Mouse (Mus musculus) frontal cortex, postnatal 36 days (tissue): ENCODE data around the gene Zbtb45.

Experiments
- DNase-seq, 2 experiments: peaks; one replicate each; pipeline ENCODE4 v3.0.0; 2022; ENCODE audit warnings: low spot score in 2 of 2

Zbtb45 gene

GRCm38 (mm10) chr7:13034148-13034977 lies 24.5 kb upstream of the Zbtb45 start, which contains the start of gene Chmp2a:
Chmp2a (minus strand) TSS chr7:13034807.
- DNase-seq = peak; percentile 98

- DNase-seq = no peak
Measured at GRCm38 (mm10) chr7:13033451-13034147, 23.8 kb upstream of the Zbtb45 start.

- DNase-seq = no peak
Measured at GRCm38 (mm10) chr7:13032541-13032940, 22.7 kb upstream of the Zbtb45 start.

- no peak for DNase-seq
Measured at GRCm38 (mm10) chr7:13031983-13032382, 22.1 kb upstream of the Zbtb45 start.

- no peak for DNase-seq
Measured at GRCm38 (mm10) chr7:13031069-13031468, 21.2 kb upstream of the Zbtb45 start.

GRCm38 (mm10) chr7:13028986-13029385 lies 19.2 kb upstream of the Zbtb45 start:
- no peak for DNase-seq

- DNase-seq = no peak
Measured at GRCm38 (mm10) chr7:13025511-13026112, 15.8 kb upstream of the Zbtb45 start.

GRCm38 (mm10) chr7:13024805-13025204 lies 15.0 kb upstream of the Zbtb45 start:
- DNase-seq = peak; percentile 74 to 84

GRCm38 (mm10) chr7:13023928-13024731 lies 14.3 kb upstream of the Zbtb45 start:
- peak; percentile 96 to 98 for DNase-seq

- no peak for DNase-seq
Measured at GRCm38 (mm10) chr7:13022773-13023535, 13.1 kb upstream of the Zbtb45 start.

- DNase-seq = no peak
Measured at GRCm38 (mm10) chr7:13015217-13015616, 5.4 kb upstream of the Zbtb45 start.

- no peak for DNase-seq
Measured at GRCm38 (mm10) chr7:13014275-13014839, 4.5 kb upstream of the Zbtb45 start.

- no peak for DNase-seq
Measured at GRCm38 (mm10) chr7:13013671-13014070, 3.8 kb upstream of the Zbtb45 start.

- peak; percentile 94 to 96 for DNase-seq
Measured at GRCm38 (mm10) chr7:13009143-13010004, 460 bp downstream of the Zbtb45 start.

- no peak for DNase-seq
Measured at GRCm38 (mm10) chr7:13007341-13008092, 2.3 kb downstream of the Zbtb45 start.

- DNase-seq = no peak
Measured at GRCm38 (mm10) chr7:13006531-13006930, 3.3 kb downstream of the Zbtb45 start.

- DNase-seq = no peak
Measured at GRCm38 (mm10) chr7:13006011-13006410, 3.8 kb downstream of the Zbtb45 start.

- DNase-seq = no peak
Measured at GRCm38 (mm10) chr7:13003380-13003779, 6.5 kb downstream of the Zbtb45 start.

GRCm38 (mm10) chr7:13001584-13001983 lies 8.2 kb downstream of the Zbtb45 start:
- DNase-seq = no peak
